Mouse (Mus musculus) erythroblast, embryonic 14.5 days (primary cell): ENCODE measurements at regions not wholly inside any gene's neighbourhood (a gene's known extent, or its start where the extent isn't known, plus 50 kb on each side); places are given as distances from the start of the nearest gene placed in this dataset.

Source experiments
- GATA1 ChIP-seq: IDR thresholded peaks from 2 replicates; pipeline ENCODE4 v1.6.1; 2012; ENCODE audit warnings: low read length, inconsistent platforms, mixed read lengths
- TAL1 ChIP-seq: IDR thresholded peaks from 3 replicates; pipeline ENCODE4 v1.6.1; 2012; ENCODE audit warnings: low read length, inconsistent platforms, mixed read lengths

DNA sequence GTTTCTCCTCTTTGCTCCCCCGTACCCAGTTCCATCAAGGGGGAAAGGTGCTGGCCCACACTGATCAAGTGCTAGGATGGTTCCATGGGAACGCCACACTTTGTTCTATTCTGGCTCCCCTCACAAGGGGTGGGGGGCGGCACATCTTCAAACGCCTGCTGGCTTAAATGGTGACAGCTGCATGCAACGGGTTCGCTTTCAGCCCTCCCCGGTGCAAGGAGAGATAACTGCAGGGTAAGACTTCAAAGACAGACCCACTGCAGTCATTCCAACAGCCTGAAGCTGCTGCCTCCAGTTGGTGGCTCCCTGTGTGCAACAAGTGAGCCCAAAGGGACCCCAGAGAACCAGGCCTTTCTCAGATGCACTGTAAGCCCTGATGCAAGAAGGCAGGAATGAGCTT lies 173.9 kb upstream of the Lef1 start:
- TF ChIP-seq GATA1 (no peak), TAL1 (no peak)
